Mouse (Mus musculus): ENCODE results near the gene Tubb4b.

GRCm38 (mm10) chr2:25195211-25196156 lies 29.0 kb downstream of the Tubb4b start:
- TF ChIP-seq CTCF (IDR thresholded peaks at IDR 0.05; ENCODE audit: borderline replicate concordance, insufficient read depth, low read length): no peak
- TF ChIP-seq POLR2A (IDR thresholded peaks at IDR 0.05; ENCODE audit: low read depth, low read length): 0 out of 2 replicates have a peak, but pooled peaks have one; percentile 27

All from embryonic fibroblast, embryonic 13.5 days (primary cell).